Mouse (Mus musculus) forebrain, embryonic 13.5 days (tissue): Measurements from ENCODE around the gene Prkar2b. TPM values are rescaled to one million over a fixed set of nuclear protein-coding genes. Genes with fewer than 3 reads are reported as not detected.

Experiments
- polyA plus RNA-seq: library from polyadenylated mRNA; unstranded; fragments of >200 nt; fragmentation: Nextera tagmentation; extraction: Ambion mirVana; gene quantifications from 2 replicates; pipeline ENCODE4 v1.2.1, GENCODE M21; 2015

The Prkar2b gene
- polyA plus RNA-seq, 1 experiment from 2014 or later = 65.4 TPM

Other genes starting within 250 kb of the Prkar2b start
- gene Hbp1, start 110.8 kb downstream of the Prkar2b start, polyA plus RNA-seq = 85.8 and 86.8 TPM in 2 replicates
- gene Pik3cg, start 147.4 kb upstream of the Prkar2b start, polyA plus RNA-seq = 0.60 and 0.61 TPM in 2 replicates